Mouse (Mus musculus): ENCODE data around the gene Ccdc71. TPM values are rescaled to one million over a fixed set of nuclear protein-coding genes. Genes with fewer than 3 reads are reported as not detected.

Ccdc71 gene
- total RNA-seq, 2 experiments from 2014 or later, result 36.1 to 41.5 TPM

DNA sequence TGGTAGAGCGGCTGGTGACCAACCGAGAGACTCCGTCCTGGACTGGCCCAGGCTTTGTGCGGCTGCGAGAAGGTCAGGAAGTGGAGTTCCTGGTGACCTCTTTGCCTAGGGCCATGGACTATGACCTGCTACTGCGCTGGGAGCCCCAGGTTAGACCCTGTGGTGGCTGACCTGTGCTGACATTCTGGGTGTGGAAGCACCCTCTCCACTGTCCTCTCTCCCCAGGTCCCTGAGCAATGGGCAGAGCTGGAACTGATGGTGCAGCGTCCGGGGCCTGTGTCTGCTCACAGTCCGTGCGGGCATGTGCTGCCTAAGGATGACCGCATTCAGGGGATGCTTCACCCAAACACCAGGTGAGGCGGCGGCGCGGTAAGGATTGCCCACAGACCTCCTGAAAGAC, 23.7 kb downstream of the Ccdc71 start:
- no peak for DNase-seq (ENCODE audit: low spot score in 2 of 2)

GRCm38 (mm10) chr9:108485301-108485875, 25.1 kb downstream of the Ccdc71 start:
- DNase-seq (ENCODE audit: low spot score in 2 of 2), result no peak
- intact Hi-C loops (cut with DNase I), result no loop called here

More for the DNA sequence above, 23.7 kb downstream of the Ccdc71 start:
- intact Hi-C loops (cut with DNase I), result no loop called here

- intact Hi-C loops (cut with DNase I), result no loop called here
- no peak for DNase-seq (ENCODE audit: low spot score in 2 of 2)
These were observed 26.7 kb downstream of the Ccdc71 start for GRCm38 (mm10) chr9:108486973-108487530.

- no peak for DNase-seq (ENCODE audit: low spot score in 2 of 2)
- intact Hi-C loops (cut with DNase I), result no loop called here
These were observed 28.1 kb downstream of the Ccdc71 start for GRCm38 (mm10) chr9:108488403-108488802.

GRCm38 (mm10) chr9:108489215-108489614, 28.9 kb downstream of the Ccdc71 start:
- no peak for DNase-seq (ENCODE audit: low spot score in 2 of 2)
- intact Hi-C loops (cut with DNase I), result no loop called here

DNA sequence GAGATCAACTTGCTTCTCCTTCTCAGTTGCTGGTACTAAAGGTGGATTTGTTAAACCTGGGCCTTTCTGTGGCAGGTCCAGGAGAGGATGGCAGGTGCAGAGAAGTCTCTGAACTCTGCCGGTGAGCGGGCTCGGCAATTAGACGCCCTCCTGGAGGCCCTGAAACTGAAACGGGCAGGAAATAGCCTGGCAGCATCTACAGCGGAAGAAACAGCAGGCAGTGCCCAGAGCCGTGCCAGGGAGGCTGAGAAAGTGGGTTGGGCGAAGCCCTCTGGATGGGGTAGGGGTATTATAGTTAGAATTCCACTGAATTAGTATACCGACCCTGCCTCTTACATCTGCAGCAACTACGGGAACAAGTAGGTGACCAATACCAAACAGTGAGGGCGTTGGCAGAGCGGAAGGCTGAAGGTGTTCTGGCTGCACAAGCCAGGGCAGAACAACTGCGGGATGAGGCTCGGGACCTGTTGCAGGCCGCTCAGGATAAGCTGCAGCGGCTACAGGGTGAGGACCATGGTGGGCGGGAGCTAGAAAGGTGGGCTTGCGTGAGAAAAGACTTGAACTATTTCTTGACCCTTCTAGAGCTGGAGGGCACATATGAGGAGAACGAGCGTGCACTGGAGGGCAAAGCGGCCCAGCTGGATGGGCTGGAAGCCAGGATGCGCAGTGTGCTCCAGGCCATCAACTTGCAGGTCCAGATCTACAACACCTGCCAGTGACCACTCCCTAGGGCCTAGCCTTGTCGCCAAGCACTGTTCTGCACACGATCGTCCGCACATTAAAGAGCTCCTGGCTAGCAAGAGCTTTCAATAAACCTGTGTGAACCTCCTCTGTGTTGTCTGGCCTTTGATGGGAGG, 29.6 kb downstream of the Ccdc71 start:
- intact Hi-C loops (cut with DNase I), result no loop called here
- DNase-seq (ENCODE audit: low spot score in 2 of 2), result no peak

GRCm38 (mm10) chr9:108490559-108491285, 30.4 kb downstream of the Ccdc71 start, which contains the start of gene Usp19:
Gene Usp19 (plus strand): TSS chr9:108490602.
- intact Hi-C loops (cut with DNase I), result no loop called here
- DNase-seq (ENCODE audit: low spot score in 2 of 2), result peak; percentile 96

DNA sequence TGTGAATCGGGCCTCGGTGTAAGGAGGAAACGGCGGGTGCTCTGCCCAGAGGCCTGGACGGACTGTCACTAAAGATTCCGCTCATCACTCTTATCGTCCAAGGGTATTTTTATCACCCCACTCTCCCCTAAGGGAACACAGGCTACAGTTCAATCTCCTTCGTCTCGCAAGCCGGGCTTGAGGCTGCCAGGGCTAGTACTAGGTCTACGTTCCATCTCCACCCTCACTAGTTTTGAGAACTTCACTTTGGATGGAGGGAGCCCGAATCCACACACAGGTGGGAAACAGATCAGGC, 30.9 kb downstream of the Ccdc71 start:
- no peak for DNase-seq (ENCODE audit: low spot score in 2 of 2)
- intact Hi-C loops (cut with DNase I), result no loop called here

DNA sequence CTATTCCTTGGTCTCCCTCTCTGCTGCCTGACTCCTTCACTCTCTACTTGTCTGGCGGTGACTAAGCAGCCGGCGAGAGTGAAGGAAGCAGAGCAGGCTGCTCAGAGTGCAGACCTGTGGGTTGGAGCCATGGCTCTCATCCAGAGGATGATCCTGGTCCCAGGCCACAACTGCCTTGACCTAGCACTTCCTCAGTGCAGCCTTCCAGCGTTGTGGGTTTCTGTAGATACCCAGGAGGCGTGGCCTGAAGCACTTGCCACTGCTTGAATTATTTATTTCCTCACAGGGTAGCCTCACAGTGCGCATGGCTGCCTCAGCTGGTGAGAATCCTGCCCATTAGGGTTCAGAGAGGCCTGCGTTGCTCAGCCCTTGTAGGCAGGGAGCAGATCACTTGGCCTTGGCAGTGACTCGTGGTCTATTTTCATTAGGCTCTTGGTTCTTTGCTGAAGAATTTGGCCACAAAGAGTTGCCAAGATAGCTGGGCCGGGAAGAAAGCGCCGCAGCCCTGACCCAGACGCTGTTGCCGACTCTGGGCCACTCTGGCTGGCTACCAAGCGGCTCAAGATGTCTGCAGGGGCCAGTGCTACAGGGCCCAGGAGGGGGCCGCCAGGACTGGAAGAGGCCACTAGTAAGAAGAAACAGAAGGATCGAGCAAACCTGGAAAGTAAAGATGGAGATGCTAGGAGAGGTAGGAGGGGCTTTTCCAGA, 31.9 kb downstream of the Ccdc71 start:
- no peak for DNase-seq (ENCODE audit: low spot score in 2 of 2)
- intact Hi-C loops (cut with DNase I), result no loop called here

DNA sequence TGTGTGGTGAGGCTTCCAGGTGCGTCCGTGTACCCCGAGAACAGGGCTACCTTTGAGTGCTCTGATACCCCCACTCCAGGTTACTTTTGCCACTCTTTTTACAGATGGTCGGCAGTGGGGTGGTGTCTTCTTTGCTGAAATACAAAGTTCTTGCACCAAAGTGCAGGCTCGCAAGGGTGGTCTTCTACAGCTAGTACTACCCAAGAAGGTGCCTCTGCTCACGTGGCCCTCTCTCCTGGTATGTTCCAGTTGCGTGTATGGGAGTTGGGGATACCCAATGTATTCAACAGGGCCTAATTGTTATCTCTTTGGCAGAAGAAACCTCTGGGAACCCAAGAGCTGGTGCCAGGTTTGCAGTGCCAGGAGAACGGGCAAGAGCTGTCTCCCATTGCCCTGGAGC, 32.9 kb downstream of the Ccdc71 start:
- DNase-seq (ENCODE audit: low spot score in 2 of 2), result no peak
- intact Hi-C loops (cut with DNase I), result no loop called here

- intact Hi-C loops (cut with DNase I), result no loop called here
- DNase-seq (ENCODE audit: low spot score in 2 of 2), result no peak
These were observed 34.0 kb downstream of the Ccdc71 start for GRCm38 (mm10) chr9:108494146-108494825.

DNA sequence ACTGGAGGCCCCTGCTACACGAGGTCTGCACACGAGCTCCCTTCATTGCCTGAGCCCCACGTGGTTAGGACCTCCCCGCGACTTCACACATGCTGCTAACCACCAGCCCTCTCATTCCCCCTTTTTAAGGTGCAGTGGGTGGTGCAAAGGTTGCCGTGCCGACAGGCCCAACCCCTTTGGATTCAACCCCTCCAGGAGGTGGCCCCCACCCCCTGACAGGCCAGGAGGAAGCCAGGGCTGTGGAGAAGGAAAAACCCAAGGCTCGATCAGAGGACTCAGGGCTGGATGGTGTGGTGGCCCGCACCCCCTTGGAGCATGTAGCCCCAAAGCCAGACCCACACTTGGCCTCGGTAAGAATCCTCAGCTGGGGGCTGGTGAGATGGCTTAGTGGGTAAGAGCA, 34.6 kb downstream of the Ccdc71 start:
- intact Hi-C loops (cut with DNase I), result loop anchor here (5.0 kb wide), 1 partner anchor 72 kb away; the partner anchor contains the start of genes Dalrd3 and Ndufaf3

DNA sequence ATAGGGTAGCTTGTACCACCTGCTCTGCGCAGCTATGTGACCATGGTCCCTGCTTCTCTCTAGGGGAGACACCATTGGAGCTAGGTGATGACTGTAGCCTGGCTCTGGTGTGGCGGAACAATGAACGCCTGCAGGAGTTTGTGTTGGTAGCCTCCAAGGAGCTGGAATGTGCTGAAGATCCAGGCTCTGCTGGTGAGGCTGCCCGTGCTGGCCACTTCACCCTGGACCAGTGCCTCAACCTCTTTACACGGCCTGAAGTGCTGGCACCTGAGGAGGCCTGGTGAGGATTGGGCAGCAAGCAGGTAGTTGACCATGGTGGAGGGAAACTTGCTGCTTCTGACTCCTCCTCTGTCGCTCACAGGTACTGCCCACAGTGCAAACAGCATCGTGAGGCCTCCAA, 38.9 kb downstream of the Ccdc71 start:
- intact Hi-C loops (cut with DNase I), result loop anchor here (5.0 kb wide), 1 partner anchor 68 kb away; the partner anchor contains the start of genes Dalrd3 and Ndufaf3
- DNase-seq (ENCODE audit: low spot score in 2 of 2), result no peak

More for the DNA sequence above, 34.6 kb downstream of the Ccdc71 start:
- no peak for DNase-seq (ENCODE audit: low spot score in 2 of 2)

- intact Hi-C loops (cut with DNase I), result loop anchor here (5.0 kb wide), 1 partner anchor 67 kb away; the partner anchor contains the start of genes Dalrd3 and Ndufaf3
- DNase-seq (ENCODE audit: low spot score in 2 of 2), result no peak
These were observed 39.6 kb downstream of the Ccdc71 start for GRCm38 (mm10) chr9:108499943-108500342.

GRCm38 (mm10) chr9:108506901-108507300, 46.6 kb downstream of the Ccdc71 start:
- DNase-seq (ENCODE audit: low spot score in 2 of 2), result no peak
- intact Hi-C loops (cut with DNase I), result no loop called here

GRCm38 (mm10) chr9:108507619-108508434, 47.5 kb downstream of the Ccdc71 start, which contains the start of gene Qars:
Gene Qars (plus strand): TSS chr9:108507706.
- intact Hi-C loops (cut with DNase I), result loop anchor here (1.0 kb wide), 1 partner anchor 8 kb away; the partner anchor contains the start of gene Qrich1
- DNase-seq (ENCODE audit: low spot score in 2 of 2), result peak; percentile 92

DNA sequence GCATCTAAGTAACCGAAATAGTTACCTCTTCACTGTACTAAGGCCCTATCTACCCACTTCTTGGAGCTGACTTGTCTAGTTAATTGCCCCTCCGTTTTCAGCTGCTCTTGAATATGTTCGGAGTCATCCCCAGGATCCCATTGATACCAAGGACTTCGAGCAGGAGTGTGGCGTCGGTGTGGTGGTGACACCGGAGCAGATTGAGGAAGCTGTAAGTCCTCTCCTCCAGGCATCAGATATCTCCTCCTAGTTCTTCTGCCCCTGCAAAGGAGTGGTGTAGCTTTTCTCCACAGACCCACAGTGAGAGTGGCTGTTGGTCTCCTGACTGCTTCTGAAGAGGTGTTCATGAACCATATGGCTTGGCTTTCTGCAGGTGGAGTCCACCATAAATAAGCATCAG, 48.4 kb downstream of the Ccdc71 start:
- no peak for DNase-seq (ENCODE audit: low spot score in 2 of 2)
- intact Hi-C loops (cut with DNase I), result loop anchor here (1.0 kb wide), 1 partner anchor 8 kb away; the partner anchor contains the start of gene Qrich1
